ENCODE assay signal across 9 mouse cellular contexts in genomic region chr8:108708833-108709387, GRCm38 (mm10).
A peak's percentile ranks its signal among the peaks of the same experiment; 100 is the strongest.
DNase-seq lines count a peak whose midpoint lies in the region; ATAC-seq and TF ChIP-seq lines count a peak whose summit lies in the region.
"Had no signal": no experiment of that assay in that cellular context is flagged by ENCODE, and none has a peak within 500 bp of the region (broad histone marks: within the 10 kb centered on the region; RNA-seq: fewer than 3 reads in every experiment).

No protein-coding gene starts in this region.

- H3K27ac ChIP-seq in lung, embryonic 15.5 days = peak overlapping the region; percentile 98
- peak overlapping the region; percentile 21; the same call in 1 of the 2 replicates for H3K27ac ChIP-seq in forebrain, postnatal 0 days (ENCODE audit: low read depth, low read length)
- H3K27ac ChIP-seq in limb, embryonic 13.5 days = peak overlapping the region; percentile 100
- H3K27ac ChIP-seq in stomach, embryonic 15.5 days = peak overlapping the region; percentile 54; the same call in 1 of the 2 replicates
- no peak overlapping the region for H3K27ac ChIP-seq in layer of hippocampus, adult 2 months

- H3K27me3 ChIP-seq in lung, embryonic 15.5 days = no peaks in the 10 kb centered on the region
- 0 out of 2 replicates have a peak, but pooled peaks cover 3% of the 10 kb centered on the region for H3K27me3 ChIP-seq in forebrain, postnatal 0 days (ENCODE audit: insufficient read depth, low read length)
- H3K27me3 ChIP-seq in limb, embryonic 13.5 days = no peaks in the 10 kb centered on the region
- H3K27me3 ChIP-seq in stomach, embryonic 15.5 days (replicated peaks) = no peaks in the 10 kb centered on the region
- H3K27me3 ChIP-seq: Patski had no signal

- H3K9me3 ChIP-seq in lung, embryonic 15.5 days = no peaks in the 10 kb centered on the region
- no peaks in the 10 kb centered on the region for H3K9me3 ChIP-seq in forebrain, postnatal 0 days (ENCODE audit: low read length)
- no peaks in the 10 kb centered on the region for H3K9me3 ChIP-seq in limb, embryonic 13.5 days
- H3K9me3 ChIP-seq in stomach, embryonic 15.5 days = no peaks in the 10 kb centered on the region

- H3K9ac ChIP-seq in lung, embryonic 15.5 days = no peak overlapping the region
- H3K9ac ChIP-seq in forebrain, postnatal 0 days = no peak overlapping the region
- H3K9ac ChIP-seq in limb, embryonic 13.5 days = peak overlapping the region; percentile 100
- H3K9ac ChIP-seq in stomach, embryonic 15.5 days = no peak overlapping the region

- peak overlapping the region; percentile 70; the same call in 1 of the 2 replicates for H3K4me2 ChIP-seq in lung, embryonic 15.5 days
- H3K4me2 ChIP-seq in forebrain, postnatal 0 days (ENCODE audit: low read depth) = peak overlapping the region; percentile 74
- H3K4me2 ChIP-seq in limb, embryonic 13.5 days (replicated peaks) = peak overlapping the region; percentile 97
- no peak overlapping the region for H3K4me2 ChIP-seq in stomach, embryonic 15.5 days

- WGBS in lung, embryonic 15.5 days = 32% methylated on average over 8 of the region's 8 CpGs
- WGBS in forebrain, postnatal 0 days = 40% methylated on average over 8 of the region's 8 CpGs
- 19% methylated on average over 8 of the region's 8 CpGs for WGBS in limb, embryonic 13.5 days
- 29% methylated on average over 8 of the region's 8 CpGs for WGBS in stomach, embryonic 15.5 days

- no peak overlapping the region for H3K4me3 ChIP-seq in lung, embryonic 15.5 days
- H3K4me3 ChIP-seq in forebrain, postnatal 0 days (ENCODE audit: low read depth, low read length) = no peak overlapping the region
- H3K4me3 ChIP-seq in limb, embryonic 13.5 days = 0 out of 2 replicates have a peak overlapping the region, but pooled peaks have one; percentile 7
- H3K4me3 ChIP-seq in stomach, embryonic 15.5 days (replicated peaks) = no peak overlapping the region
- H3K4me3 ChIP-seq in layer of hippocampus, adult 2 months = no peak overlapping the region

- no peak for ATAC-seq in lung, embryonic 15.5 days (ENCODE audit: borderline replicate concordance, extremely low read depth, low FRiP score, low TSS enrichment)
- no peak for ATAC-seq in forebrain, postnatal 0 days
- no peak for ATAC-seq in limb, embryonic 13.5 days (ENCODE audit: low FRiP score, low read depth)
- ATAC-seq in stomach, embryonic 15.5 days (ENCODE audit: insufficient read depth, low FRiP score, low read depth) = no peak
- ATAC-seq: Patski had no signal

- no peak for TF ChIP-seq CTCF in forebrain, postnatal 0 days (IDR thresholded peaks at IDR 0.05; ENCODE audit: low read depth)
- TF ChIP-seq CTCF in layer of hippocampus, adult 2 months (conservative IDR thresholded peaks at IDR 0.05) = no peak

- intact Hi-C loops in left cerebral cortex, postnatal 36 days (cut with DNase I) = loop anchor here (5.0 kb wide), 1 partner anchor 467 kb away; no protein-coding TSS in a partner anchor

- no peaks in the 10 kb centered on the region for H3K36me3 ChIP-seq in lung, embryonic 15.5 days
- H3K36me3 ChIP-seq in forebrain, postnatal 0 days (ENCODE audit: insufficient read depth) = no peaks in the 10 kb centered on the region
- H3K36me3 ChIP-seq in limb, embryonic 13.5 days = no peaks in the 10 kb centered on the region
- no peaks in the 10 kb centered on the region for H3K36me3 ChIP-seq in stomach, embryonic 15.5 days

- H3K4me1 ChIP-seq in lung, embryonic 15.5 days = peaks cover 84% of the 10 kb centered on the region
- no peaks in the 10 kb centered on the region for H3K4me1 ChIP-seq in forebrain, postnatal 0 days (ENCODE audit: insufficient read depth)
- peaks cover 83% of the 10 kb centered on the region for H3K4me1 ChIP-seq in limb, embryonic 13.5 days
- H3K4me1 ChIP-seq in stomach, embryonic 15.5 days = peaks cover 66% of the 10 kb centered on the region

- DNase-seq in lung, postnatal 14 days = no peak
- no peak for DNase-seq in forebrain, postnatal 0 days
- no peak for DNase-seq in left cerebral cortex, postnatal 36 days (ENCODE audit: low spot score in 2 of 2)
- no peak for DNase-seq in layer of hippocampus, adult 2 months (ENCODE audit: low spot score in 2 of 2)
- DNase-seq: layer of hippocampus, adult 9-11 months had no signal
